Mouse (Mus musculus): ENCODE data around the gene Zfp622.
A peak's percentile ranks its signal among the peaks of the same experiment; 100 is the strongest.

GRCm38 (mm10) chr15:25984067-25984733, at the start of gene Zfp622:
- TF ChIP-seq CTCF (IDR thresholded peaks at IDR 0.05; ENCODE audit: borderline replicate concordance, insufficient read depth, low read depth, low read length) (no peak), POLR2A (IDR thresholded peaks at IDR 0.05; ENCODE audit: borderline replicate concordance, insufficient read depth, low read length) (peak; percentile 74; the same call in 1 of the 2 replicates)
